Mouse (Mus musculus): ENCODE measurements around the gene Six5.

Six5 gene

GRCm38 (mm10) chr7:19096421-19096976, 2.1 kb downstream of the Six5 start:
- ATAC-seq (ENCODE audit: low TSS enrichment), result no peak

DNA sequence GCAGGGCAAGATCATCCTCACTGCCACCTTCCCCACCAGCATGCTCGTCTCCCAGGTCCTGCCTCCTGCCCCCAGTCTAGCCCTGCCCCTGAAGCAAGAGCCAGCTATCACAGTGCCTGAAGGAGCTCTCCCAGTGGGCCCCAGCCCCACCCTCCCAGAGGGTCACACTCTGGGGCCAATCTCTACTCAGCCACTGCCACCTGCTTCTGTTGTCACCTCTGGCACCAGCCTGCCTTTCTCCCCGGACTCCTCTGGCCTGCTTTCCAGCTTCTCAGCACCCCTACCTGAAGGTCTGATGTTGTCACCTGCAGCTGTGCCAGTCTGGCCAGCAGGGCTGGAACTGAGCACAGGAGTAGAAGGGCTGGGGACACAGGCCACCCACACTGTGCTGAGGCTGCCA, 2.8 kb downstream of the Six5 start:
- ATAC-seq (ENCODE audit: low TSS enrichment), result no peak

- ATAC-seq (ENCODE audit: low TSS enrichment), result no peak
These were observed 3.5 kb downstream of the Six5 start for GRCm38 (mm10) chr7:19097863-19098262.

DNA sequence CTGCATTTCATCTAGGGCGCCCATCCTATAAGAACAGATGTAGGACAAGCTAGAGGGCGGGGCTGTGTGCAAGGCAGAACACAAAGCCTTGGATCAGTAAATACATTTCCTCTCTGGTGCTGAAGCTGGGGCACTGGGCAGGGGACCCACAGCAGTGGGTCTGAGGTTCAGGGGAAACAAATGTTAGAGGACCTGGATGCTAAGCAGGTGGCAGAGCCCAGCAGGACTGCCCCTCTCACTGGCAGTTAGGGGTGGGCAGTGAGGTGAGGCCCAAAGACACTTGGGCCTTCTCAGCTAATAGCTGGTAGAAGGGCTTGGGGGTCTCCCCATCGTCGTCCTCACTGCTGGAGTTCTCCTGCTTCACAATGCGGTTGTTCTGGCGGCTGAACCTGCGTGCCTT, 4.4 kb downstream of the Six5 start:
- no peak for ATAC-seq (ENCODE audit: low TSS enrichment)

- ATAC-seq (ENCODE audit: low TSS enrichment), result no peak
These were observed 5.9 kb downstream of the Six5 start for GRCm38 (mm10) chr7:19100290-19100689.

DNA sequence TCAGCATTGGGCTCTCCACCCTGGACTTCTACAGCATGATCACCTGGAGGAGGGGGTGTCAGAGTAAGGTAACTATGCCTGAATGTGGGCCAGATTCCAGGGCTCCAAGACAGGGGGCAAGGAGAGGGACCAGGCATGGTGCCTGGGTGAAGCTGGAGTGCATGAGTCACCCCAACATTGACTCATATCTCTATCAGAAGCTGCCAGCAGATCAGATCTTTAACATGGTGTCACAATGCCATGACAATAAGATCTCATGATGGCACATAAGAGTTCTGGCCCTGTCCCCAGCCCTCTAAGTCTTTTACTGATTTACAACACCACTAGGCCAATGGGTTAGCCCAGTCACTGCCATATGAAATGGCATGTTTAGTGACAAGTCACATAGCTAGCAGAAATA, 9.3 kb downstream of the Six5 start:
- ATAC-seq (ENCODE audit: low TSS enrichment), result no peak

- ATAC-seq (ENCODE audit: low TSS enrichment), result no peak
These were observed 10.1 kb downstream of the Six5 start for GRCm38 (mm10) chr7:19104486-19104885.

DNA sequence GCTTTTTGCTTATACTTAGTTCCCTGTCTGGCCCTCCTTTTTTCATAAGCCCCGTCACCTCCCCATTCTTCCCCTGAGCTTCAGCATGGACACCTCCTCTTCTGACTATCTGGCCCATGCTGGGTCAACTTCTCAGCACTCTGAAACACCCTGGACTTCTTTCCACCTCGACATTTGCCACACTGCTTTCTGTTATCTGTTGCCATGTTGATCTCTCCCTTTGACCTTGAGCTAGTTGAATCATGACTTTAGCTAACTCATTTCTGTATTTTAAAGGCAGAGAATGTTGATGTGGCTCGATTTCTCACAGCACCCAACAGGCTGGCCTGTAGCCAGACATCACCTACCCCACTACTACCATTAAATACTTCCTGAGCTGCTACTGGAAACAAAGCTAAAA, 13.0 kb downstream of the Six5 start:
- no peak for ATAC-seq (ENCODE audit: low TSS enrichment)

DNA sequence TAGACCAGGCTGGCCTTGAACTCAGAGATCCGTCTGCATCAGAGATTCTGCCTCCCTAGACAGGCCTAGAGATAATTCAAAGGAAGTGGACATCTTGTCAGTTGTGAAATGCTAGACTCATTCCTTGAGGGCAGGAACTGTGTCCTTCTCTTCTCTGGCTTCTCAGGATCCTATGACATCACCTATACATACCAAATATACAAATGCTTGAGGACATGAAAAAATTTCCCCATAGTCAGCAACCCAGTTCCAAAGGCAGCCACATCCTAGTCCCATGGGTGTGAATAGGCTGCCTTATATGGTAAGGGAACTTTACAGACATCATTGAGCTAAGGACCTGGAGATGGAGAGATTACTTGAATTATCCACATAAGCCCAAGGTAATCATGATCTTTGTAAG, 15.2 kb downstream of the Six5 start:
- ATAC-seq (ENCODE audit: low TSS enrichment), result no peak

- no peak for ATAC-seq (ENCODE audit: low TSS enrichment)
These were observed 23.8 kb downstream of the Six5 start, which contains the start of gene Gm4969 for GRCm38 (mm10) chr7:19118028-19118771. Gene Gm4969, minus strand, starts transcription at chr7:19118368.

GRCm38 (mm10) chr7:19119083-19119482, 24.7 kb downstream of the Six5 start:
- ATAC-seq (ENCODE audit: low TSS enrichment), result no peak

- peak; percentile 99 for ATAC-seq (ENCODE audit: low TSS enrichment)
These were observed 25.4 kb downstream of the Six5 start, which contains the start of gene Fbxo46 for GRCm38 (mm10) chr7:19119631-19120429. Gene Fbxo46, plus strand, starts transcription at chr7:19119859.

DNA sequence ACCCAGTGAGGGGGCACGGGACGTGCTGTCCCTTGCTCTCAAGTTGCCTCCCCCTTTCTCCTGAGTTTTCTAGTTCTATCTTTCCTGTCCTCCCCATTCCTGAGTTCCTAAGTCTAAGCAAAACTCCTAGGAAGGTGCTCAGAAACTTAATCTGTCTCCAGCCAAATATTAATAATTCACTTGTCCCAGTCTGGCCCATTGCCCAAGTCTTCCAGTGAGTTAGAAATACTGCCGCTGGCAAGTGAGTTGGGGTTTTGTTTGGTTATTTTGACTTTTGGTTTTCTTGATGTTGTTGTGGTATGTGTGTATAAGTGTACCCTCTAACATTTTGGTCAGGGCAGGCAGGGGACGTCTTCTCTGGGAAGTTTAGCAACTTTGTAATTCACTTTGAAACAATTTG, 27.3 kb downstream of the Six5 start:
- ATAC-seq (ENCODE audit: low TSS enrichment), result no peak

DNA sequence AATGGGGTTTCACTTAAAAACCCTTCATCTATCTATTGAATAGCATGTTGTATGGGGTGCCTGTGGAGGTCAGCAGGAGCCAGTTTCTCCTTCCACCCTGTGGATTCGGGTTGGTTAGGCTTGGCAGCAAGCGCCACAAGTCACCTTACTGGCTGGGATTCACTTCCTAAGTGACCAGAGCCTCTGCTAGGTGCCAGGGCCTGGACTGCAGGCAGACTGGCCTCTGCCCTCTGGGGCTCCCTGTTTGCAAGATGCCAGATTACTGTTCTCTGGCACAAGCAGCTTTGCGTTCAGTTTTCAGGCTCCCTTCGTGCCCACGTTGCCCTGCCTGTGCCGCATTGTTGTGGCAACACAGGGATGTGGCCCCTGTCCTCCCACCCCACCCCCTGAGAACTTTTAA, 30.3 kb downstream of the Six5 start:
- no peak for ATAC-seq (ENCODE audit: low TSS enrichment)

GRCm38 (mm10) chr7:19127744-19128143, 33.4 kb downstream of the Six5 start:
- no peak for ATAC-seq (ENCODE audit: low TSS enrichment)

DNA sequence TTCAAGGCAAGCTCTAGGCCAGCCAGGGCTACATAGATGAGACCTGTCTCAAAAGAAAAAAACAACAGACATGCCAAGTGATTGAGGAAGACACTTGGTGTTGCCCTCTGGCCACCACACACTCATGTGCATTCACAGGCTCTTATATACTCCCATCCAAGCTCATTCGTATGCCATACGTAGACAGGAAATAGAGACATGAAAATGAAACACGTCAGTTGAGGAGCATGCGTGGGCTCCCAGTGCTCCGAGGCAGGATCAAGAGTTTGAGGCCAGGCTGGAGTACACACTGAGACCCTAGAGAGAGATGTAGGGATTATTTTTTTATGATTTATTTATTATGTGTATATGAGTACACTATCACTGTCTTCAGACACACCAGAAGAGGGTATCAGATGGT, 35.0 kb downstream of the Six5 start:
- ATAC-seq (ENCODE audit: low TSS enrichment), result no peak

- no peak for ATAC-seq (ENCODE audit: low TSS enrichment)
These were observed 36.3 kb downstream of the Six5 start for GRCm38 (mm10) chr7:19130657-19131056.

- ATAC-seq (ENCODE audit: low TSS enrichment), result peak; percentile 97
These were observed 37.0 kb downstream of the Six5 start for GRCm38 (mm10) chr7:19131324-19131848.

GRCm38 (mm10) chr7:19136168-19136567, 41.8 kb downstream of the Six5 start:
- ATAC-seq (ENCODE audit: low TSS enrichment), result no peak; the same call in 1 of the 2 replicates

- peak; percentile 59 for ATAC-seq (ENCODE audit: low TSS enrichment)
These were observed 42.4 kb downstream of the Six5 start for GRCm38 (mm10) chr7:19136673-19137334.

DNA sequence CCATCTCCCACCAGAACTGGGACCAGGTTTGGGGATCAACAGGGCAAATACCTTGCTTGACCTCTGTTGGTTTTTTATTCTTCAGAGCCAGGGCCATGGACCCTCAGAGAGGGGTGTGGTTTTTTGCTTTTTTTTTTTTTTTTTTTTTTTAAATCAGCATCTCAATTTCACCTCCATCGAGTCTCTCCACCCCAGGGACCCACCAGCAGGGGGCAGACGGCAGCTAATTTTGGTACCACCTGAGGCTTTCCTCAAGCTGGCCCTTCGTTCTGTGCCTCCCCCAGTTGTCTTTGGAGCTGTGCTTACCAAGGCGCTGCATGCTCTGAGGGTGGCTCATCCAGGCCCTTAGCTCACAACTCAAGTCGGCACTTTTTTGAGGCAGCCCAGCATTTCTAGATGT, 43.0 kb downstream of the Six5 start:
- no peak for ATAC-seq (ENCODE audit: low TSS enrichment)

DNA sequence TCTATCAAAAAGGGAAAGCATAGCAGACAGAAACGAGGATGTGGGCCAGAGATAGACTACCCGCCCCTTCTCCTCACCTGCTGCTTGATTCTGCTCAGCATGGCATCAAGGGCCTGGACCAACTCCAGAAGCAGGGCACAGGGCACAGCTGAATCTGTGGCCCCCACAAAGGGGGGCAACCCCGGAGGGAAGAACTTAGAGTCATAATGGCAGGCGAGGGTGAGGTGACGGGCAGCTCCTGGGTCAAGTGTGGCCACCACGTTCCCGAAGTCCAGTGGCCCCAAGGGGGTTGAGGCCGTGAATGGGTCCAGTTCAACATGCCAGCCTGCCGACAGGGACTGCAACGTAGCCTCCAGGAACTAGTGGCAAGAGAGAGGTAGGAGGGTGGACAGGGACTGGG, 52.4 kb downstream of the Six5 start:
- no peak for ATAC-seq (ENCODE audit: low TSS enrichment)
